Mouse (Mus musculus) liver, adult 2 months (tissue): ENCODE data around the gene Alox12.

Experiments
- CTCF ChIP-seq: fragments of 200-500 bp; IDR thresholded peaks from 2 replicates; pipeline ENCODE4 v1.5.1; 2011; ENCODE audit warnings: low read depth, low read length, control low read depth
- POLR2A ChIP-seq: fragments of 200-500 bp; IDR thresholded peaks from 2 replicates; pipeline ENCODE4 v1.6.1; 2011; ENCODE audit warnings: low read length, control low read depth; ENCODE audit not compliant: insufficient read depth; ENCODE audit errors: extremely low read depth

DNA sequence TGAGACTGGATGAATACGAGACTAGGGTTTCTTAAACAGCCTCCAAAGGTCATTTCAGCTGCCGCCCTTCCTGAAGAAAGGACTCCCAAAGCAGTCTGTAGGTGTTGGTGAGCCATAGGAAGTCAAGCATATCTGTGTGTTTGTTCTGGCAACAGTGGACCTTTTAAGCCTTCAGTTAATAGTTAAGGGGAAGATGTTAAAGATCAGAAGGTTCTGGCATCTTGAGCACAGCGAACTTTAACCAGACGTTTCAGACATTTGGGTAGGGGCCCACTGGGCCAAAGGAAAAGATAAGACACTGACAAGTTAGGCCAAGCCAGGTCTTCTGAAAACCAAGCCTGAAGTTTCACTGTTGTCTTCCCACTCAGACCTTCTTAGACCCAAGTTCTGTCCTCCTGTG lies 37.1 kb downstream of the Alox12 start:
- TF ChIP-seq CTCF (no peak), POLR2A (no peak)
